Mouse (Mus musculus) forebrain, embryonic 13.5 days (tissue): ENCODE measurements around the gene Tbk1. TPM values are rescaled to one million over a fixed set of nuclear protein-coding genes. Genes with fewer than 3 reads are reported as not detected.

Experiments
- ATAC-seq: fragments of 200-750 bp; cut with Nextera tagmentation; 2 replicates; pipeline ENCODE4 v1.8.0; 2017
- H3K27ac ChIP-seq: fragments of 300-500 bp; sonication (generic); 2 replicates; pipeline ENCODE4 v1.5.1; 2015; ENCODE audit warnings: inconsistent platforms, mild to moderate bottlenecking, moderate library complexity
- H3K27me3 ChIP-seq: fragments of 300-500 bp; sonication (generic); 2 replicates; pipeline ENCODE4 v1.6.1; 2015; ENCODE audit warnings: mild to moderate bottlenecking, inconsistent platforms
- H3K36me3 ChIP-seq: fragments of 300-500 bp; sonication (generic); 2 replicates; pipeline ENCODE4 v1.6.1; 2015; ENCODE audit warnings: mild to moderate bottlenecking, inconsistent platforms; ENCODE audit not compliant: poor library complexity, severe bottlenecking
- H3K4me1 ChIP-seq: fragments of 300-500 bp; sonication (generic); 2 replicates; pipeline ENCODE4 v1.6.1; 2015; ENCODE audit warnings: inconsistent platforms
- H3K4me2 ChIP-seq: fragments of 300-500 bp; sonication (generic); 2 replicates; pipeline ENCODE4 v1.6.1; 2015; ENCODE audit warnings: inconsistent platforms, mild to moderate bottlenecking, moderate library complexity
- H3K4me3 ChIP-seq: fragments of 300-500 bp; sonication (generic); 2 replicates; pipeline ENCODE4 v1.5.1; 2015; ENCODE audit warnings: mild to moderate bottlenecking, inconsistent platforms
- H3K9ac ChIP-seq: fragments of 300-500 bp; sonication (generic); 2 replicates; pipeline ENCODE4 v1.6.1; 2015; ENCODE audit warnings: mild to moderate bottlenecking, inconsistent platforms
- H3K9me3 ChIP-seq: fragments of 300-500 bp; sonication (generic); replicated peaks from 2 replicates; pipeline ENCODE4 v1.6.1; 2016; ENCODE audit warnings: inconsistent platforms
- WGBS: fragments of 180-500 bp; shearing (Covaris S2); methylation state at CpG from one replicate; pipeline ENCODE4 v1.1.7; 2015; 5-methylcytosine and 5-hydroxymethylcytosine counted together
- polyA plus RNA-seq: library from polyadenylated mRNA; unstranded; fragments of >200 nt; fragmentation: Nextera tagmentation; extraction: Ambion mirVana; gene quantifications from 2 replicates; pipeline ENCODE4 v1.2.1, GENCODE M21; 2015

Tbk1 gene
- polyA plus RNA-seq, 1 experiment from 2014 or later: 31.7 TPM

DNA sequence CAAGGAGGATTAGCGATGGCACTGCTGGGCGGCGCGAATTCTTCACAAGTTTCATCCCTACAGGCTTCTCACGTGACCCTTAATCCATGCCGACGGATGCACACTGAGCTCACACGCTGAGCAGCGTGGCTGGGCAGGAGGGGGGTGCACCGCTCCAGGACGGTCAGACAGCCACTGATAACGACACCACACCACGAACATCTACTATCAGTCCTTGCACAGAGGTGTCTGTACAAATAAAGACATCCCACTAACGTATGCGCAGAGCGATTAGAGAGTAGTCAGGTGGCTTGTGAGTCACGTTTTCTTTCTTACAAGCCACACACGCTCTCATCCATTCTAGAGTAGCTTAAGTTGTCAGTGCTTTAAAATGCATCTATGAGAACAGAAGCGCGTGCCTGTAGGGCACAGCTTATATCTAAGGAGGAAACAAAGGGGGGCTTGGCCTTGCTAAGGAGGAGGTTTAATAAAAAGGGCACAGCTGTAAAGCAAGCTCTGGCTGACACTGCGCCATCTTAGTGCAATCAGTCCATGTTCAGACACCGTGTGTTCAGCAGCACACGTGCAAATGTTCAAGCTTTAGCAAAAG, 17.5 kb downstream of the Tbk1 start:
- peak overlapping the region; percentile 29 for H3K4me3 ChIP-seq
- H3K27ac ChIP-seq: peak overlapping the region; percentile 57
- peaks cover 16% of the 10 kb centered on the region for H3K4me1 ChIP-seq
- no peaks in the 10 kb centered on the region for H3K9me3 ChIP-seq
- 5% methylated on average over 23 of the region's 23 CpGs for WGBS
- ATAC-seq: peak; percentile 86
- H3K36me3 ChIP-seq: peaks cover 54% of the 10 kb centered on the region
- H3K27me3 ChIP-seq: no peaks in the 10 kb centered on the region
- peak overlapping the region; percentile 54 for H3K4me2 ChIP-seq
- H3K9ac ChIP-seq: peak overlapping the region; percentile 40

DNA sequence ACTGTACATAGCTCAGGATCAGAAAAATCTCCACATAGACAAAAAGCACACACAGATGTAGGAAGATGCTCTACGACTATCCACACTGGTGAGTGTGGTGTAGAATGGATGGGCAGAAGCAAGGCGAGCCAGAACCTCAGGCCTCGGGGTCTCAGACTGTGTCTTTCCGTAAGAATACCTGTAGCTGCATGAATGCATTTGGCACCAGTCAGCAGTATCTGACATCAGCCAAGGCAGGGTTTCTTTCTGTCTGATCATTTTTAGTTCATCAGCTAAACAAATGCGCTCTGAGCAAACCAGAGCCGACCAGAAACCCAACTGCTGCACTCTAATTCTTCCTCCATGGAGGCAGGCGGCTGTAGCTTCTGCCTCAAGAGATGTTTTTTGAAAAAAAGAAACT, 18.1 kb downstream of the Tbk1 start:
- H3K9ac ChIP-seq: peak overlapping the region; percentile 40; the same call in 1 of the 2 replicates
- no peak overlapping the region for H3K27ac ChIP-seq
- no peaks in the 10 kb centered on the region for H3K9me3 ChIP-seq
- H3K4me2 ChIP-seq: peak overlapping the region; percentile 54
- peaks cover 59% of the 10 kb centered on the region for H3K36me3 ChIP-seq
- no peak overlapping the region for H3K4me3 ChIP-seq
- no peaks in the 10 kb centered on the region for H3K27me3 ChIP-seq
- ATAC-seq: 0 out of 2 replicates have a peak, but pooled peaks have one; percentile 6
- H3K4me1 ChIP-seq: peaks cover 16% of the 10 kb centered on the region
- WGBS: 48% methylated on average over 7 of the region's 7 CpGs

DNA sequence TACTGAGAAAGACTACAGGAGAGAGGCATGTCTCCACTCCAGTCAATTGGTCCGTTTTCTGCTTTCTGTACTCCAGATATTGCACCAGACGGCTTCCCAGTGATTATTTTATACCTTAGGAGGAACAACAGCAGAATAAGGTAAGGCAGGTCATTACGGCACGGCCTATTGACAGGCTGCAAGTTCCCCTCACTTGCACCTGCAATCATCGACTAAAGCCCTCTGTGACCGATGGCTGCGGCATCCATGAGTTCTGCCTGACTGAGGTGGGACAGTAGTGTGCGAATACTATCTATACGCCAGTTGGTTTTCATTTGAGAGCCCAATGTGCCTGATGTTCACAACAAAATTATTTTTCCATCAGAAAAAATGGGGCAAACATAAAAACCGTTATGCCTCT, 18.6 kb downstream of the Tbk1 start:
- ATAC-seq: no peak
- WGBS: 91% methylated on average over 10 of the region's 10 CpGs
- Histone ChIP-seq H3K4me3 (no peak overlapping the region), H3K27me3 (no peaks in the 10 kb centered on the region), H3K27ac (no peak overlapping the region), H3K36me3 (peaks cover 64% of the 10 kb centered on the region), H3K4me1 (peaks cover 16% of the 10 kb centered on the region), H3K9ac (no peak overlapping the region), H3K4me2 (no peak overlapping the region), H3K9me3 (no peaks in the 10 kb centered on the region)

DNA sequence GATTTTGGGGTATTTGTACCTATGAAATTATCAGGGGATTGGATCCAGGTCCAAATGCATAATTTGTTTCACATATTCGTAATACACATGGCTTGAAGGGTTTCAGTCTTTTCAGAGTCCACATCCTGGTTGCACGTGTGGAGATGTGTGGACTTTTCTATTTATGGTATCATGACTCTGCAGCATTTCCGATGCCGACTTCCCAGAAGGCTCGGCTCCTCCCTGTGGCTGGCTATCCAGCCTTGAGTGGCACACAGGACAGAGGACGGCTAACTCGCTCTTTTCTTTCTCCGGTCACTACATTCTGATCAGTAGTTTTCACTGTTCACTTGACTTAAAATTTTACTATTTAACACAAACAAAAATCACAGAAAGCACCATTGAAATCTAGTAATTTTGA, 22.1 kb downstream of the Tbk1 start:
- no peak for ATAC-seq
- Histone ChIP-seq H3K9me3 (no peaks in the 10 kb centered on the region), H3K9ac (no peak overlapping the region), H3K4me2 (no peak overlapping the region), H3K4me1 (peaks cover 11% of the 10 kb centered on the region), H3K36me3 (peaks cover 63% of the 10 kb centered on the region), H3K27ac (no peak overlapping the region), H3K27me3 (no peaks in the 10 kb centered on the region), H3K4me3 (no peak overlapping the region)
- 90% methylated on average over 8 of the region's 8 CpGs for WGBS

DNA sequence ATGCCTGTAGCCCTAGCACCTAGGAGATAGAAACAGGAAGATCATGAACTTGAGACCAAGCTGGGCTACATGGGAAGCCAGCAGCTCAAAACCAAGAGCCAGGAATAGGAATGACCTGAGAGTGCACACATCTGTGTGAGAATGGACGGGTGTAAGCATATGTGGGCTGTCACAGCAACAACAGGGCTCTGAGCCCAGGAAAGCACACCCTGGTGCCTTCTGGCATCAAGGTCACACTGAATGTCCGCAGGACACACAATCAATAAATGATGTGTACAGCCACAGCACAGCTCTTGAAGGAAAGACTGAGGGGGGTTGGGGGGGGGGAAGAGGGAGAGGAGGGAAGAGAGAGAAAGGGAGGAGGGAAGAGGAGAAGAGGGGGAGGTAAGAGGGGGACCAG, 28.4 kb downstream of the Tbk1 start:
- no peaks in the 10 kb centered on the region for H3K4me1 ChIP-seq
- H3K36me3 ChIP-seq: peaks cover 82% of the 10 kb centered on the region
- H3K27me3 ChIP-seq: no peaks in the 10 kb centered on the region
- ATAC-seq: no peak
- H3K27ac ChIP-seq: no peak overlapping the region
- H3K4me3 ChIP-seq: no peak overlapping the region
- H3K4me2 ChIP-seq: no peak overlapping the region
- H3K9ac ChIP-seq: no peak overlapping the region
- 72% methylated on average over 2 of the region's 2 CpGs for WGBS
- H3K9me3 ChIP-seq: no peaks in the 10 kb centered on the region

DNA sequence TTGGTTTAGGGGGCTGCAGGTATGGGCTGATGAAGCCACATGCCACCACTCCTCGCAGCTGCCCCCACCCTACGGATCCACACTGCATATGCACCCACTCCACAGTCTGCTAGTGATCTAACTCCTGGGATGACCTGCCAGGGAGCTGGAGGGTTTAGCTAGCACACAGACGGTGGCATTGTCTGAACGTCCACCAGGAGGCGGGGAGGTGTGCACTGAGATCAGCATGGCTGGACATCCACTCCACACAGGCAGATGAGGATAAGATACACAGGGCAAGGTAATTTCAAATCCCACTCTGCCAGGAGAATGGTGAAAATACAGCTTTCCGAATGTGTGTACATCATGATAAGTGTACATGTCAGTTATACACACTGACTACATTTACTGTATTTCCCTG, 30.3 kb downstream of the Tbk1 start:
- no peaks in the 10 kb centered on the region for H3K27me3 ChIP-seq
- no peaks in the 10 kb centered on the region for H3K4me1 ChIP-seq
- H3K9ac ChIP-seq: no peak overlapping the region
- WGBS: 76% methylated on average over 6 of the region's 6 CpGs
- no peaks in the 10 kb centered on the region for H3K9me3 ChIP-seq
- ATAC-seq: no peak
- H3K27ac ChIP-seq: no peak overlapping the region
- no peak overlapping the region for H3K4me3 ChIP-seq
- no peak overlapping the region for H3K4me2 ChIP-seq
- peaks cover 85% of the 10 kb centered on the region for H3K36me3 ChIP-seq

DNA sequence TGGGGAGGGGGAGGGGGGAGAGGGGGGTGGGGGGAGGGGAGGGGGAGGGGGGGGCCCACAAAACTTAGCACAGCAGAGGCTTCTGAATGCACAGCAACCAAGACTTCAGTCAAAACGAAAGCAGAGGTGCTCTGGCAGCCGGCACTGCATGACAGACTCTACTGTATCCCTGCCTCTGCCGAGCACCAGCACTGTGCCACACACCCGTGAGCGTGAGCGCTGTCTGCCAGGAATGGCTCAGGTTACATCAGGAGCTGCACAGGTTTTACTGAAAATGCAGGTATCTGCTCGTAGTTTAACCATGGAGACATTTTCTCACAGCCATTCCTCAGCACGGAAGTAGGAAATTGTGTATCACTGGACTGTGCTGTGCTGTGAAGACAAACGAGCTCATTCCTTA, 36.3 kb downstream of the Tbk1 start:
- no peaks in the 10 kb centered on the region for H3K4me1 ChIP-seq
- H3K4me3 ChIP-seq: no peak overlapping the region
- H3K27me3 ChIP-seq: no peaks in the 10 kb centered on the region
- peaks cover 95% of the 10 kb centered on the region for H3K36me3 ChIP-seq
- no peak for ATAC-seq
- H3K27ac ChIP-seq: no peak overlapping the region
- H3K4me2 ChIP-seq: no peak overlapping the region
- WGBS: 88% methylated on average over 9 of the region's 9 CpGs
- no peaks in the 10 kb centered on the region for H3K9me3 ChIP-seq
- H3K9ac ChIP-seq: no peak overlapping the region

DNA sequence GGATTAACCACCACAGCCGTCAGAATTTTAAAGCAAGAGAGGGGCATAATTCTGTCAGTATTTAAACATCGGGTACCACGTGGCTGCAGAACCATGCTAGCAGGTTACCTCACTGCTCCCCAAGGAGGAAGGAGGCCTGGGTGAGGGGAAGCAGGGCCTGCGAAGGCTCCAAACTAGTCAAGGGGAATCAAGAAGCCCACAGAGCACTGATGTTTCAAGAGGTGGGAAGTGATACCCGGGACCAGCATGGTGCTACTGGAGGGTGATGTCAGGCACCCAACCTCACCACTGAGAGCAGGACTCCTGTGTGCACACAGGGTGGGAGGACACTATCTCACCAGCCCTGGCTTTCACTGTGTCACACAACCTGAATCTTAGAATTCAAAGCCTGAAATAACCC, 36.9 kb downstream of the Tbk1 start:
- H3K9ac ChIP-seq: no peak overlapping the region
- no peaks in the 10 kb centered on the region for H3K4me1 ChIP-seq
- WGBS: 89% methylated on average over 5 of the region's 5 CpGs
- no peak overlapping the region for H3K27ac ChIP-seq
- peaks cover 93% of the 10 kb centered on the region for H3K36me3 ChIP-seq
- H3K4me2 ChIP-seq: no peak overlapping the region
- H3K9me3 ChIP-seq: no peaks in the 10 kb centered on the region
- ATAC-seq: no peak
- H3K4me3 ChIP-seq: no peak overlapping the region
- no peaks in the 10 kb centered on the region for H3K27me3 ChIP-seq

DNA sequence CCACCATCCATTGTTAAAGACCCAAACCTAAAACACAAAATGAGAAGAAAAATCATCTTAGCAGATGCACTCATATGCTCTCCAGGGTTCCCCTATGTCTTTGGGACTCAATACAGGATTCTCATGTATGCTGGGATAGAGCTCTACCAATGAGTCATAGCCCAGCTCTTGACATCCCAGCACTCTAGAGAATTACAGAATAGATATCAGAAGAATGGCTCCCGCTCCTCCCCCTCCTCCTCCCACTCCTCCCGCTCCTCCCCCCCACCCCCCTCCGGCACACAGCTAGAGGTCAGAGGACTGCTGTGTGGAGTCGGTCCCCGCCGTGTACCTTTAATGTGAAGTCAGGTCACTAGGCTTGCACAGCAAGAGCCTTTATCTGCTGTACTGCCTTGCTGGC, 39.4 kb downstream of the Tbk1 start:
- Histone ChIP-seq H3K27me3 (no peaks in the 10 kb centered on the region), H3K4me1 (no peaks in the 10 kb centered on the region), H3K36me3 (peaks cover 70% of the 10 kb centered on the region), H3K27ac (no peak overlapping the region), H3K9ac (no peak overlapping the region), H3K4me2 (no peak overlapping the region), H3K9me3 (no peaks in the 10 kb centered on the region), H3K4me3 (no peak overlapping the region)
- WGBS: 73% methylated on average over 6 of the region's 6 CpGs
- ATAC-seq: no peak

DNA sequence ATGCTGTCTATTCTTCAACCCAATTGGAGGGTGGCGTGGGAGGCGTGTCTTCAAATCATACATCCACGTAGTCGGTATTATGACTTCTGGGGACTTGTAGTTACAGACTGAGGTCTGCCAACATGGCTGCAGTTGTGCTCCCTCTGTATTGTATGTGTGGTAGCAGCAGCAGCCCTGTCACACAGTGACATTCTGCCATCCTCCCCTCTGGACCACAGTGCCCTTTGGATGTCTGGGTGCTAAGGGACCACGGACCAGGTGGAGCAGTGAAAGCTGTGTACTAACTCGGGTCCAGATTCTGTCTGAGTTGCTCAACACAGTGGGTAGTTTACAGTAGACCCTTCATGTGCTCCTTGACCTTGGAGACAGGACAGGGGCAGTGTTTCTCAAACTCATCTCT, 43.0 kb downstream of the Tbk1 start:
- H3K9ac ChIP-seq: no peak overlapping the region
- H3K27ac ChIP-seq: no peak overlapping the region
- H3K4me2 ChIP-seq: no peak overlapping the region
- H3K4me1 ChIP-seq: no peaks in the 10 kb centered on the region
- H3K9me3 ChIP-seq: no peaks in the 10 kb centered on the region
- H3K36me3 ChIP-seq: peaks cover 36% of the 10 kb centered on the region
- 94% methylated on average over 6 of the region's 6 CpGs for WGBS
- ATAC-seq: no peak
- H3K4me3 ChIP-seq: no peak overlapping the region
- no peaks in the 10 kb centered on the region for H3K27me3 ChIP-seq

DNA sequence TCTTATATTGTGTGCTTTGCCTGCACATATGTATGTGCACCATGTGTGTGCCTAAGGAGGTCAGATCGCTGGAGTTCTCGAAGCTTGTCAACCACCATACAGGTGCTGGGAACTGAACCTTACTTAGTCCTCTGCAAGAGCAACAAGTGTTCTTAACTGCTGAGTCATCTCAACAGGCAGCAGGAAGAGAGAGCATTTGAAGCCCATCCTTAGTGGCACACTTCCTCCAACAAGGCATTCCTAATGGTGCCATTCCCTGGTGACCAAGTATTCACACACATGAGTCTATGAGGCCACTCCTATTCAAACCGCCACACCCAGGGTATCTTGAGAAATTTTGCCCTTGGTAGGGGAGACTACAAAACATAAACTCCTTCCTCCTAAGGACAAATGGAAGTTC, 44.4 kb downstream of the Tbk1 start:
- no peaks in the 10 kb centered on the region for H3K4me1 ChIP-seq
- H3K27ac ChIP-seq: no peak overlapping the region
- no peak for ATAC-seq
- no peak overlapping the region for H3K9ac ChIP-seq
- H3K9me3 ChIP-seq: no peaks in the 10 kb centered on the region
- WGBS: 91% methylated on average over 3 of the region's 3 CpGs
- no peak overlapping the region for H3K4me2 ChIP-seq
- peaks cover 22% of the 10 kb centered on the region for H3K36me3 ChIP-seq
- H3K4me3 ChIP-seq: no peak overlapping the region
- no peaks in the 10 kb centered on the region for H3K27me3 ChIP-seq

DNA sequence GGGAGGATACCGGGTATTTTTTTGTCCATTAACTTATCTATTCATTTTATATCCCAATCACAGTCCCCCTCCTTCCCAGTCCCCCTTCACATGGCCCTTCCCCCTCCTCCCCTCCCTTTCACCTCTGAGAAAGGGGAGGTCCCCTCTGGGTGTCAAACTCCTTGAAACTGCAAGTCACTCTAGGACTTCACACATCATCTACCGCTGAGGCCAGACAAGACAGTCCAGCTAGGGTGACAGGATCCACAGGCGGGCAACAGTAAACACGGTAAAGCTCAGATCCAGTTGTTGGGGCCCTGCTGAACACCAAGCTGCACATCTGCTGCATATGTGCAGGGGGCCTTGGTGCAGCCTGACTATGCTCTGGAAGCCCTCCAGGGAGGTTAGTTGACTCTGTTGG, 51.6 kb downstream of the Tbk1 start:
- no peak for ATAC-seq
- 83% methylated on average over 4 of the region's 4 CpGs for WGBS

More for the DNA sequence above, 51.6 kb downstream of the Tbk1 start:
- 0 out of 2 replicates have a peak, but pooled peaks cover 6% of the 10 kb centered on the region for H3K4me1 ChIP-seq
- no peak overlapping the region for H3K27ac ChIP-seq
- H3K4me2 ChIP-seq: no peak overlapping the region
- no peaks in the 10 kb centered on the region for H3K27me3 ChIP-seq
- no peaks in the 10 kb centered on the region for H3K9me3 ChIP-seq
- H3K9ac ChIP-seq: no peak overlapping the region
- no peaks in the 10 kb centered on the region for H3K36me3 ChIP-seq
- H3K4me3 ChIP-seq: no peak overlapping the region
